Mouse (Mus musculus) hindbrain, postnatal 0 days (tissue): ENCODE data around the gene Olfr1392. TPM values are rescaled to one million over a fixed set of nuclear protein-coding genes. Genes with fewer than 3 reads are reported as not detected.
"Not testable (repeated sequence)": the region's sequence is repeated elsewhere in the genome, so short reads cannot be mapped to it uniquely, and the experiment has no call there.

ENCODE experiments used
- ATAC-seq: fragments of 200-750 bp; cut with Nextera tagmentation; 2 replicates; pipeline ENCODE4 v1.8.0; 2017; ENCODE audit warnings: mild to moderate bottlenecking, moderate TSS enrichment, moderate library complexity
- DNase-seq: peaks from one replicate; pipeline ENCODE4 v3.0.0-alpha.2; 2015; ENCODE audit warnings: low spot score
- H3K27ac ChIP-seq: fragments of 300-500 bp; sonication (generic); 2 replicates; pipeline ENCODE4 v1.5.1; 2014; ENCODE audit warnings: mild to moderate bottlenecking
- H3K27me3 ChIP-seq: fragments of 300-500 bp; sonication (generic); 2 replicates; pipeline ENCODE4 v1.6.1; 2014; ENCODE audit warnings: low read length, mixed read lengths; ENCODE audit not compliant: insufficient read depth
- H3K36me3 ChIP-seq: fragments of 300-500 bp; sonication (generic); 2 replicates; pipeline ENCODE4 v1.6.1; 2014; ENCODE audit warnings: low read length, mixed read lengths; ENCODE audit not compliant: insufficient read depth
- H3K4me1 ChIP-seq: fragments of 300-500 bp; sonication (generic); 2 replicates; pipeline ENCODE4 v1.6.1; 2014; ENCODE audit warnings: antibody characterized with exemption, low read length, mixed read lengths; ENCODE audit not compliant: insufficient read depth
- H3K4me2 ChIP-seq: fragments of 300-500 bp; sonication (generic); 2 replicates; pipeline ENCODE4 v1.6.1; 2014; ENCODE audit warnings: low read depth, mild to moderate bottlenecking, low read length, moderate library complexity, mixed read lengths
- H3K4me3 ChIP-seq: fragments of 300-500 bp; sonication (generic); 2 replicates; pipeline ENCODE4 v1.5.1; 2014; ENCODE audit warnings: low read length
- H3K9ac ChIP-seq: fragments of 300-500 bp; sonication (generic); replicated peaks from 2 replicates; pipeline ENCODE4 v1.6.1; 2014; ENCODE audit warnings: mild to moderate bottlenecking, low read length, moderate library complexity, mixed read lengths
- H3K9me3 ChIP-seq: fragments of 300-500 bp; sonication (generic); 2 replicates; pipeline ENCODE4 v1.6.1; 2016; ENCODE audit warnings: low read length, mixed read lengths
- CTCF ChIP-seq: IDR thresholded peaks from 2 replicates; pipeline ENCODE4 v1.5.1; 2016; ENCODE audit warnings: antibody characterized with exemption, control low read depth, low read depth
- WGBS: fragments of 180-500 bp; shearing (Covaris S2); extraction: QIAGEN DNeasy Blood & Tissue Kit; methylation state at CpG from one replicate; pipeline ENCODE4 v1.1.7; 2014; 5-methylcytosine and 5-hydroxymethylcytosine counted together
- polyA plus RNA-seq: library from polyadenylated mRNA; unstranded; fragments of >200 nt; fragmentation: Nextera tagmentation; extraction: Ambion mirVana; gene quantifications from 2 replicates; pipeline ENCODE4 v1.2.1, GENCODE M21; 2015
- total RNA-seq: library from RNA; depleted of rRNA; stranded (reverse); fragments of >200 nt; gene quantifications from 2 replicates; pipeline ENCODE4 v1.2.3, GENCODE M21; 2014; rRNA removed

Gene Olfr1392
- total RNA-seq (not detected in 2 replicates), polyA plus RNA-seq (not detected in 2 replicates)

- H3K4me3 ChIP-seq, H3K36me3 ChIP-seq, H3K9ac ChIP-seq, H3K27me3 ChIP-seq, H3K27ac ChIP-seq, H3K4me1 ChIP-seq, H3K4me2 ChIP-seq, H3K9me3 ChIP-seq, ATAC-seq, DNase-seq: not testable (repeated sequence)
- WGBS, result 48% methylated on average over 1 of the region's 1 CpGs
Observed at GRCm38 (mm10) chr11:49284982-49285381, at the start of gene Olfr1392. Gene Olfr1392, plus strand, starts transcription at chr11:49285282.

- Histone ChIP-seq H3K36me3 (no peaks in the 10 kb centered on the region), H3K4me1 (no peaks in the 10 kb centered on the region), H3K4me3 (no peak overlapping the region), H3K9me3 (no peaks in the 10 kb centered on the region), H3K4me2 (no peak overlapping the region), H3K9ac (no peak overlapping the region), H3K27ac (no peak overlapping the region), H3K27me3 (no peaks in the 10 kb centered on the region)
- 67% methylated on average over 3 of the region's 3 CpGs for WGBS
- no peak for TF ChIP-seq CTCF
- ATAC-seq (no peak), DNase-seq (no peak)
Observed at GRCm38 (mm10) chr11:49235459-49236207, 49.4 kb upstream of the Olfr1392 start.

- Histone ChIP-seq H3K4me2 (no peak overlapping the region), H3K4me1 (no peaks in the 10 kb centered on the region), H3K36me3 (no peaks in the 10 kb centered on the region), H3K4me3 (no peak overlapping the region), H3K27me3 (no peaks in the 10 kb centered on the region), H3K9me3 (no peaks in the 10 kb centered on the region), H3K9ac (no peak overlapping the region), H3K27ac (no peak overlapping the region)
- ATAC-seq (no peak), DNase-seq (no peak)
- WGBS, result 69% methylated on average over 1 of the region's 1 CpGs
- no peak for TF ChIP-seq CTCF
Observed at GRCm38 (mm10) chr11:49236891-49237290, 48.2 kb upstream of the Olfr1392 start.

GRCm38 (mm10) chr11:49237532-49237931, 47.5 kb upstream of the Olfr1392 start:
- H3K4me2 ChIP-seq, result no peak overlapping the region
- H3K9me3 ChIP-seq, result no peaks in the 10 kb centered on the region
- H3K36me3 ChIP-seq, result no peaks in the 10 kb centered on the region
- H3K27me3 ChIP-seq, result no peaks in the 10 kb centered on the region
- ATAC-seq (no peak), DNase-seq (no peak)
- no peaks in the 10 kb centered on the region for H3K4me1 ChIP-seq
- 71% methylated on average over 2 of the region's 2 CpGs for WGBS
- no peak overlapping the region for H3K4me3 ChIP-seq
- no peak for TF ChIP-seq CTCF
- H3K27ac ChIP-seq, result no peak overlapping the region
- no peak overlapping the region for H3K9ac ChIP-seq

- WGBS, result 90% methylated on average over 1 of the region's 1 CpGs
- Histone ChIP-seq H3K27me3 (no peaks in the 10 kb centered on the region), H3K4me1 (peaks cover 5% of the 10 kb centered on the region; the same call in 1 of the 2 replicates), H3K4me2 (no peak overlapping the region), H3K9me3 (no peaks in the 10 kb centered on the region), H3K9ac (no peak overlapping the region), H3K4me3 (no peak overlapping the region), H3K27ac (no peak overlapping the region), H3K36me3 (no peaks in the 10 kb centered on the region)
- ATAC-seq (no peak), DNase-seq (no peak)
- no peak for TF ChIP-seq CTCF
Observed at GRCm38 (mm10) chr11:49240310-49240709, 44.8 kb upstream of the Olfr1392 start.

GRCm38 (mm10) chr11:49240874-49241273, 44.2 kb upstream of the Olfr1392 start:
- Histone ChIP-seq H3K4me3 (no peak overlapping the region), H3K9me3 (no peaks in the 10 kb centered on the region), H3K4me1 (peaks cover 6% of the 10 kb centered on the region; the same call in 1 of the 2 replicates), H3K4me2 (no peak overlapping the region), H3K27me3 (no peaks in the 10 kb centered on the region), H3K27ac (no peak overlapping the region), H3K36me3 (no peaks in the 10 kb centered on the region), H3K9ac (no peak overlapping the region)
- 92% methylated on average over 4 of the region's 4 CpGs for WGBS
- no peak for TF ChIP-seq CTCF
- ATAC-seq (no peak), DNase-seq (no peak)

- no peaks in the 10 kb centered on the region for H3K9me3 ChIP-seq
- peaks cover 6% of the 10 kb centered on the region; the same call in 1 of the 2 replicates for H3K4me1 ChIP-seq
- H3K27ac ChIP-seq, result no peak overlapping the region
- no peak for ATAC-seq
- no peaks in the 10 kb centered on the region for H3K27me3 ChIP-seq
- H3K4me3 ChIP-seq, result no peak overlapping the region
- no peak overlapping the region for H3K9ac ChIP-seq
- no peak for TF ChIP-seq CTCF
- 40% methylated on average over 1 of the region's 1 CpGs for WGBS
- no peak for DNase-seq
- H3K36me3 ChIP-seq, result no peaks in the 10 kb centered on the region
- H3K4me2 ChIP-seq, result no peak overlapping the region
Observed at GRCm38 (mm10) chr11:49241471-49241870, 43.6 kb upstream of the Olfr1392 start.
